Mouse (Mus musculus) urinary bladder, postnatal 25 days (tissue): ENCODE data around the gene Tcf7l1.

Experiments used
- DNase-seq: peaks from one replicate; pipeline ENCODE4 v3.0.0; 2022; ENCODE audit warnings: low spot score

Tcf7l1 gene

GRCm38 (mm10) chr6:72787322-72787947, 1.6 kb downstream of the Tcf7l1 start:
- no peak for DNase-seq

- DNase-seq = no peak
Observed at GRCm38 (mm10) chr6:72783780-72784179, 5.3 kb downstream of the Tcf7l1 start.

- DNase-seq = no peak
Observed at GRCm38 (mm10) chr6:72778779-72779776, 10.0 kb downstream of the Tcf7l1 start.

- DNase-seq = no peak
Observed at GRCm38 (mm10) chr6:72777212-72777611, 11.8 kb downstream of the Tcf7l1 start.

- DNase-seq = no peak
Observed at GRCm38 (mm10) chr6:72774275-72774674, 14.8 kb downstream of the Tcf7l1 start.

- DNase-seq = no peak
Observed at GRCm38 (mm10) chr6:72769915-72770776, 18.9 kb downstream of the Tcf7l1 start.

- no peak for DNase-seq
Observed at GRCm38 (mm10) chr6:72769343-72769742, 19.7 kb downstream of the Tcf7l1 start.

- DNase-seq = no peak
Observed at GRCm38 (mm10) chr6:72768804-72769203, 20.2 kb downstream of the Tcf7l1 start.

- DNase-seq = no peak
Observed at GRCm38 (mm10) chr6:72768097-72768496, 21.0 kb downstream of the Tcf7l1 start.

- DNase-seq = no peak
Observed at GRCm38 (mm10) chr6:72763616-72764015, 25.4 kb downstream of the Tcf7l1 start.

GRCm38 (mm10) chr6:72761645-72762044, 27.4 kb downstream of the Tcf7l1 start:
- no peak for DNase-seq

- DNase-seq = no peak
Observed at GRCm38 (mm10) chr6:72758239-72759017, 30.6 kb downstream of the Tcf7l1 start.

- no peak for DNase-seq
Observed at GRCm38 (mm10) chr6:72755267-72755889, 33.7 kb downstream of the Tcf7l1 start.

GRCm38 (mm10) chr6:72754215-72754614, 34.8 kb downstream of the Tcf7l1 start:
- no peak for DNase-seq

GRCm38 (mm10) chr6:72753782-72754181, 35.3 kb downstream of the Tcf7l1 start:
- DNase-seq = no peak

GRCm38 (mm10) chr6:72752824-72753223, 36.2 kb downstream of the Tcf7l1 start:
- DNase-seq = no peak

GRCm38 (mm10) chr6:72751210-72751609, 37.8 kb downstream of the Tcf7l1 start:
- DNase-seq = no peak

GRCm38 (mm10) chr6:72748882-72749437, 40.1 kb downstream of the Tcf7l1 start:
- no peak for DNase-seq

GRCm38 (mm10) chr6:72748421-72748820, 40.6 kb downstream of the Tcf7l1 start:
- DNase-seq = no peak

GRCm38 (mm10) chr6:72747814-72748213, 41.2 kb downstream of the Tcf7l1 start:
- DNase-seq = no peak

- DNase-seq = no peak
Observed at GRCm38 (mm10) chr6:72747156-72747555, 41.9 kb downstream of the Tcf7l1 start.
